Mouse (Mus musculus) limb, embryonic 14.5 days (tissue): ENCODE data around the gene Slfn5. TPM values are rescaled to one million over a fixed set of nuclear protein-coding genes. Genes with fewer than 3 reads are reported as not detected.

ENCODE experiments used
- ATAC-seq: fragments of 200-750 bp; cut with Nextera tagmentation; 2 replicates; pipeline ENCODE4 v1.8.0; 2017; ENCODE audit warnings: low read depth, moderate number of reproducible peaks, moderate TSS enrichment; ENCODE audit not compliant: low FRiP score
- DNase-seq: peaks from one replicate; pipeline ENCODE4 v3.0.0-alpha.2; 2015; ENCODE audit warnings: low spot score
- H3K27ac ChIP-seq: fragments of 300-500 bp; sonication (generic); replicated peaks from 2 replicates; pipeline ENCODE4 v1.5.1; 2014; ENCODE audit warnings: low read depth, mild to moderate bottlenecking, low read length, moderate library complexity, mixed read lengths
- H3K27me3 ChIP-seq: fragments of 300-500 bp; sonication (generic); 2 replicates; pipeline ENCODE4 v1.6.1; 2014; ENCODE audit warnings: low read length, mixed read lengths; ENCODE audit not compliant: control insufficient read depth, insufficient read depth
- H3K36me3 ChIP-seq: fragments of 300-500 bp; sonication (generic); 2 replicates; pipeline ENCODE4 v1.6.1; 2014; ENCODE audit warnings: mild to moderate bottlenecking, low read length, moderate library complexity, mixed read lengths; ENCODE audit not compliant: control insufficient read depth, insufficient read depth
- H3K4me1 ChIP-seq: fragments of 300-500 bp; sonication (generic); 2 replicates; pipeline ENCODE4 v1.6.1; 2014; ENCODE audit warnings: antibody characterized with exemption, low read length, mixed read lengths; ENCODE audit not compliant: control insufficient read depth, insufficient read depth
- H3K4me2 ChIP-seq: fragments of 300-500 bp; sonication (generic); replicated peaks from 2 replicates; pipeline ENCODE4 v1.6.1; 2014; ENCODE audit warnings: low read depth, mild to moderate bottlenecking, low read length, moderate library complexity; ENCODE audit not compliant: severe bottlenecking
- H3K4me3 ChIP-seq: fragments of 300-500 bp; sonication (generic); replicated peaks from 2 replicates; pipeline ENCODE4 v1.5.1; 2014; ENCODE audit warnings: low read length
- H3K9ac ChIP-seq: fragments of 300-500 bp; sonication (generic); 2 replicates; pipeline ENCODE4 v1.6.1; 2014; ENCODE audit warnings: mild to moderate bottlenecking, low read depth, low read length, moderate library complexity; ENCODE audit not compliant: severe bottlenecking
- H3K9me3 ChIP-seq: fragments of 300-500 bp; sonication (generic); 2 replicates; pipeline ENCODE4 v1.6.1; 2016; ENCODE audit warnings: low read length; ENCODE audit not compliant: control insufficient read depth
- POLR2A ChIP-seq: fragments of 200-500 bp; IDR thresholded peaks from 2 replicates; pipeline ENCODE4 v1.8.0; 2012; ENCODE audit warnings: inconsistent platforms, mild to moderate bottlenecking, moderate library complexity, borderline replicate concordance; ENCODE audit not compliant: insufficient read depth, insufficient read length; ENCODE audit errors: extremely low read depth
- WGBS: fragments of 180-500 bp; shearing (Covaris S2); extraction: QIAGEN DNeasy Blood & Tissue Kit; methylation state at CpG from one replicate; pipeline ENCODE4 v1.1.7; 2014; 5-methylcytosine and 5-hydroxymethylcytosine counted together
- polyA plus RNA-seq, 2 experiments: library from polyadenylated mRNA; depleted of rRNA in 1 of 2; stranded (reverse) in 1 of 2; unstranded in 1 of 2; fragments of >200 nt; fragmentation: Nextera tagmentation in 1 of 2; extraction: Ambion mirVana in 1 of 2; gene quantifications; 2 replicates each; pipeline versions ENCODE4 v1.2.1 to v1.2.3; 2012 to 2014

Slfn5 gene
- polyA plus RNA-seq (2012; rRNA removed), result 1.0 and 1.3 TPM in 2 replicates
- 1.6 and 2.1 TPM in 2 replicates for polyA plus RNA-seq (2014; fragmentation: Nextera tagmentation; extraction: Ambion mirVana)

DNA sequence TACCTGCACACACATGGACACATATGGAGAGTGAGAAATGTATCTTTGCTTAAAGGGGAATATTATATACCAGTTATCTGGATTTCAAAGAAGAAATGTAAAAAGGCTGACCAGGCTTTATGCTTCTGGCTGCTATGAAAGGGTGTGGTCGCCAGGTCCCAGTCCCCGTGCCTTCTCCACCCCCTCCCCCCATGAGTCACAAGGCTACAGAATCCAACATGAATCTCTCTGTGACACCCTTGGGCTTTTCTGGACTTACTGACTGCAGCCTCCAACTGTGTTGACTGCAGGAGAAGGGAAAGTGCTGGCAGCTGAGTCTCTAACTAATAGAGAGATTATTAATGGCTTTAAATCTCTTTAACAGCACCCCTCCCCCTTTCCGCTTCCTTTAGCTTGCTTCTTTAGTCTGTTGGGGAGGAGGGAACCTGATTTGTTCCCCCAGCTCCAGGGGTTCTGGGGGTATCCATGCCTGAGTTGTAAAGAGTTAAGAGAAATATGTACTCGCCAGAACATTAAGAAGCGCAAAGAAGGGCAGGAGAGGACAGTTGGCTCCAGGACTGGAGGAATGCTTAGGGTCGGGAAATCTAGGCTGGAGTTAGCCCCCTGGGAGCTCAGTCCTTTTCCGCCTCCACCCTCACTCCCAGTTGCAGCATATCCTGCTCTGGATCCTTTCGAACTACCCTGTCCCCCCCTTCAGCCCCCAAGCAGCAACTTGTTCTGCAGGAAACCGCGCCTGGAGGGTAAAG is at the start of gene Slfn5:
TSS of gene Slfn5 (plus strand) at position 614 of the 746 bp plus-strand sequence.
- H3K27ac ChIP-seq, result no peak within 1 kb of the TSS
- H3K36me3 ChIP-seq, result no peaks in the 10 kb centered on the region
- DNase-seq (no peak), ATAC-seq (no peak)
- TF ChIP-seq POLR2A, result no peak
- 10% methylated on average over 10 of the region's 10 CpGs for WGBS
- peak within 1 kb of the TSS; percentile 7; the same call in 1 of the 2 replicates for H3K4me3 ChIP-seq
- H3K9me3 ChIP-seq, result no peaks in the 10 kb centered on the region
- peaks cover 38% of the 10 kb centered on the region for H3K27me3 ChIP-seq
- no peak within 1 kb of the TSS for H3K9ac ChIP-seq
- 0 out of 2 replicates have a peak within 1 kb of the TSS, but pooled peaks have one; percentile 13 for H3K4me2 ChIP-seq
- H3K4me1 ChIP-seq, result no peaks in the 10 kb centered on the region

DNA sequence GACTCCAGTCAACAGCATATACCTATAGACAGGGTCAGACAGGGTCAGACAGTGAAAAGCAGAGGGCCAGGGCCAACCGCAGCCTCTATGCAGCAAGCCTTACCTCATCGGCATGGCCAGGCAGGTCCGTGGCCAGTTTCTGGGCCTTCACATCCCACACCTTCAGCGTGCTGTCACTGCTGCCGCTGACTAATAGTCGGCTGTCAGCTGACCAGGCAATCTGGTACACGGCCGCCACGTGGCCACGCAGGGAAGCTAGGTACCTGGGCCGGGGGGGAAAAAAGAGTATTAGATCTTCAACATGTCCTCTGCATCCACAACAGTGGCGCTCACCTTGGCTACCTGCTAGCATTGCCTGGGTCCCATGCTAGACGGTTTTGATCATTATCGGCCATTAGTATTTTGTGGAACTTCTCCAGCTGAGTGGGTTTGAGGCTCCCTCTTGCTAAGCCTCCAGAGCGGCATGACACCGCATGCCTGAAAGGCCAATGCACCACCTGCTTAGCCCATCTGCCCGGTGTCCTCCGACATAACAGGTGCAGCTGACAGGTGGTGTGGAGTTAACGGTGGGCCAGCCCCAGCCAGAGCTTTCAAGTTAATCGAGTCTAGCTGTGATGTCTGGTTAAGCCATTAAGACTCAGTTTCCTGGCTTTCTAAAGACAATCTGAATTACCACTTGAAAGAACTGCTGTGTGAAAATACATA is 49.4 kb upstream of the Slfn5 start:
- peaks cover 60% of the 10 kb centered on the region for H3K36me3 ChIP-seq
- no peak overlapping the region for H3K4me3 ChIP-seq
- H3K4me2 ChIP-seq, result no peak overlapping the region
- ATAC-seq (no peak), DNase-seq (no peak)
- H3K9ac ChIP-seq, result no peak overlapping the region
- no peaks in the 10 kb centered on the region for H3K4me1 ChIP-seq
- no peak for TF ChIP-seq POLR2A
- 86% methylated on average over 20 of the region's 20 CpGs for WGBS
- H3K27ac ChIP-seq, result no peak overlapping the region
- H3K9me3 ChIP-seq, result no peaks in the 10 kb centered on the region
- no peaks in the 10 kb centered on the region for H3K27me3 ChIP-seq

- Histone ChIP-seq H3K27me3 (no peaks in the 10 kb centered on the region), H3K36me3 (peaks cover 60% of the 10 kb centered on the region), H3K9me3 (no peaks in the 10 kb centered on the region), H3K27ac (no peak overlapping the region), H3K4me2 (no peak overlapping the region), H3K9ac (no peak overlapping the region), H3K4me1 (peaks cover 6% of the 10 kb centered on the region), H3K4me3 (no peak overlapping the region)
- WGBS, result 72% methylated on average over 8 of the region's 8 CpGs
- no peak for TF ChIP-seq POLR2A
- ATAC-seq, result no peak
- DNase-seq, result no peak
Measured at GRCm38 (mm10) chr11:82904952-82905351, 46.2 kb upstream of the Slfn5 start.

DNA sequence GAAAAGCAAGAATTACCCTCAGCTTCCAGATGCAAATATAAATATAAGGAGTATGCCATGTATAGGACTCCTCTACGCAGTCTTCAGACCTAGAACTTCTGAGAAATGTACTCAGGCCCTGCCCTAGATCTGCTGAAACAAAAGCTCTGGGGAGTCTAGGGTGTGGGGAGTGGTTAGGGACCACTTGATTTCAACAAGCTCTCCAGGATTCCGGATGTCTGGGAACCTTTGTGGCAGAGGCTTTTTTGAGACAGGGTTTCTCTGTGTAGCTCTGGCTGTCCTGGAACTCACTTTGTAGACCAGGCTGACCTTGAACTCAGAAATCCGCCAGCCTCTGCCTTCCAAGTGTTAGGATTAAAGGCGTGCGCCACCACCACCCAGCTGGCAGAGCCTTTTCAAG is 45.3 kb upstream of the Slfn5 start:
- DNase-seq (no peak), ATAC-seq (no peak)
- Histone ChIP-seq H3K4me3 (no peak overlapping the region), H3K9ac (no peak overlapping the region), H3K27me3 (no peaks in the 10 kb centered on the region; the same call in 1 of the 2 replicates), H3K27ac (no peak overlapping the region), H3K36me3 (peaks cover 51% of the 10 kb centered on the region), H3K9me3 (no peaks in the 10 kb centered on the region), H3K4me2 (no peak overlapping the region), H3K4me1 (peaks cover 6% of the 10 kb centered on the region)
- no peak for TF ChIP-seq POLR2A
- 89% methylated on average over 5 of the region's 5 CpGs for WGBS
